Mouse (Mus musculus) B cell, adult (primary cell): ENCODE results near the gene Gm17571. TPM values are rescaled to one million over a fixed set of nuclear protein-coding genes. Genes with fewer than 3 reads are reported as not detected.

Source experiments
- total RNA-seq: library from RNA; stranded (reverse); gene quantifications from 4 replicates; pipeline ENCODE4 v1.2.4, GENCODE M21; 2023; ENCODE audit not compliant: inconsistent age

Gene Gm17571
- not detected in 4 replicates for total RNA-seq

DNA sequence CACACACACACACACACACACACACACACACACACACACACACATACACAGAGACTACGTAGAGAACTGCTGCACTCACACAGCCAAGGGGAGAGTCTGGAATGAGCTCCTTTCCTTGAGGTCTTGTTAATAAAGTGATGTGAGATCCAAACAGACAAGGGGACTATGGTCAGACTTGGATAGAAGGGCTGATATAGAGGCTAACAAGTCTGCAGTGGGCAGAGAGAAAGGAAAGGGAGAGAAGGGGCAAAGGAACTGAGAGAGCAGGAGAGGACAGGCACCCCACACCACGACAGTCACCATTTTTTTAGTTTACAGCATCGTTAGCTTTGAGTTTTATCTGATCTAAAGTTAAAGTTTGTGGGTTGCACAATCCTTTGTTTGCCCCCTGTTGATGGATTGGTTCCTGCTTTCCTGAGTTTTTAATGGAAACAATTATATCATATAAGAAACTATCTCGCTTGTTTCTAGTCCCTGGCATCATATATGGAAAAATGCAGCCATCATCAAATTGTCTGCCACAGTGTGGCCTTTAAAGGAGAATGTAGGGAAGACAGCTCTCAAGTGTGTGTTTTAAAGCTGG lies at the start of gene Gm17571:
TSS of gene Gm17571 (minus strand) at position 51 of the 583 bp plus-strand sequence.

Other genes starting within 250 kb of the Gm17571 start
- gene Jrkl, start 200.9 kb downstream of the Gm17571 start, total RNA-seq = 9.9 to 11.5 TPM (median 11.2 TPM) in 4 replicates
- gene Ccdc82, start 199.8 kb downstream of the Gm17571 start, total RNA-seq = 44.8 to 53.2 TPM (median 50.1 TPM) in 4 replicates
- gene Maml2, start 148.8 kb downstream of the Gm17571 start, total RNA-seq = 25.5 to 30.7 TPM (median 28.7 TPM) in 4 replicates